9 mouse cellular contexts compared by ENCODE assay signal in genomic region chr17:56141702-56142605, GRCm38 (mm10). TPM values are rescaled to one million over a fixed set of nuclear protein-coding genes. Genes with fewer than 3 reads are reported as not detected.
DNase-seq lines count a peak whose midpoint lies in the region; ATAC-seq and TF ChIP-seq lines count a peak whose summit lies in the region.
"Had no signal": no experiment of that assay in that cellular context is flagged by ENCODE, and none has a peak within 500 bp of the region (broad histone marks: within the 10 kb centered on the region; RNA-seq: fewer than 3 reads in every experiment).

No protein-coding gene starts in this region.

- peak; percentile 36 for ATAC-seq in forebrain, embryonic 15.5 days (replicated peaks)
- no peak for ATAC-seq in monocyte, adult 5-6 weeks (replicated peaks; ENCODE audit: insufficient number of reproducible peaks, low FRiP score, low TSS enrichment, poor library complexity, severe bottlenecking)

- peak overlapping the region; percentile 43 for H3K9ac ChIP-seq in forebrain, embryonic 15.5 days (replicated peaks)

- H3K27ac ChIP-seq in cerebellum, adult 2 months (ENCODE audit: insufficient read depth, low read length): no peak overlapping the region
- H3K27ac ChIP-seq in forebrain, embryonic 15.5 days (replicated peaks): 0 out of 2 replicates have a peak overlapping the region, but pooled peaks have one; percentile 2
- peak overlapping the region; percentile 82 for H3K27ac ChIP-seq in left cerebral cortex, adult 2 months

- no peaks in the 10 kb centered on the region for H3K36me3 ChIP-seq in forebrain, embryonic 15.5 days

- peak overlapping the region; percentile 61 for H3K4me3 ChIP-seq in cerebellum, adult 2 months (replicated peaks; ENCODE audit: insufficient read depth, low read depth, low read length)
- H3K4me3 ChIP-seq in forebrain, embryonic 15.5 days: peak overlapping the region; percentile 51
- H3K4me3 ChIP-seq in left cerebral cortex, adult 2 months: peak overlapping the region; percentile 63

- DNase-seq in kidney, postnatal 10 days: peak; percentile 58
- DNase-seq in kidney, postnatal 14 days: no peak
- peak; percentile 70 to 83 for DNase-seq in cerebellum, adult 2 months
- peak; percentile 66 to 81 for DNase-seq in left cerebral cortex, adult 2 months (ENCODE audit: extremely low spot score in 1 of 2, low spot score in 2 of 2)
- peak; percentile 74 for DNase-seq in neural tube, embryonic 10.5 days (ENCODE audit: extremely low spot score, low spot score)
- DNase-seq in urinary bladder, postnatal 10 days (ENCODE audit: low spot score): no peak

- peaks cover 13% of the 10 kb centered on the region for H3K4me1 ChIP-seq in cerebellum, adult 2 months (ENCODE audit: control insufficient read depth, insufficient read depth, low read length)
- peaks cover 38% of the 10 kb centered on the region for H3K4me1 ChIP-seq in forebrain, embryonic 15.5 days

- intact Hi-C loops in left cerebral cortex, adult 2 months (cut with DNase I): no loop called here

- H3K9me3 ChIP-seq in forebrain, embryonic 15.5 days: no peaks in the 10 kb centered on the region

- TF ChIP-seq POLR2A in cerebellum, adult 2 months (IDR thresholded peaks at IDR 0.05; ENCODE audit: borderline replicate concordance, insufficient read depth, low read length): peak; percentile 50; the same call in 1 of the 2 replicates

- no peaks in the 10 kb centered on the region for H3K27me3 ChIP-seq in cerebellum, adult 2 months (ENCODE audit: control insufficient read depth, insufficient read depth, low read length)
- peaks cover 18% of the 10 kb centered on the region; the same call in 1 of the 2 replicates for H3K27me3 ChIP-seq in forebrain, embryonic 15.5 days

- H3K4me2 ChIP-seq in forebrain, embryonic 15.5 days (replicated peaks): peak overlapping the region; percentile 64

- WGBS in cerebellum, adult 2 months: 2% methylated on average over 38 of the region's 47 CpGs
- 1% methylated on average over 36 of the region's 47 CpGs for WGBS in forebrain, embryonic 15.5 days

- TF ChIP-seq CTCF in cerebellum, adult 2 months (IDR thresholded peaks at IDR 0.05; ENCODE audit: borderline replicate concordance, insufficient read depth, low read depth, low read length): no peak
- TF ChIP-seq CTCF in left cerebral cortex, adult 2 months (IDR thresholded peaks at IDR 0.05): no peak

RNA-seq across cellular contexts. Expression of gene Sema6b, which starts 1.8 kb away (rescaled TPM):
- polyA plus RNA-seq in cerebellum, adult 2 months (2012; rRNA removed): 51.8 and 54.3 TPM in 2 replicates
- polyA plus RNA-seq in forebrain, embryonic 15.5 days (2015; fragmentation: Nextera tagmentation; extraction: Ambion mirVana): 13.6 and 14.2 TPM in 2 replicates
- 100 to 1,000 TPM; 117 to 125 TPM for total RNA-seq in left cerebral cortex, adult 2 months (2021)
- total RNA-seq in monocyte, adult 5-6 weeks (2017): 0.53 to 1.2 TPM (median 0.87 TPM) in 3 replicates

RNA-seq across cellular contexts. Expression of gene Lrg1, which starts 20.2 kb away (rescaled TPM):
- 0.93 and 1.6 TPM in 2 replicates for polyA plus RNA-seq in cerebellum, adult 2 months (2012; rRNA removed)
- polyA plus RNA-seq in forebrain, embryonic 15.5 days (2015; fragmentation: Nextera tagmentation; extraction: Ambion mirVana): 0.13 and 0.19 TPM in 2 replicates
- total RNA-seq in left cerebral cortex, adult 2 months (2021): 1 to 10 TPM; 4.2 to 6.1 TPM
- total RNA-seq in monocyte, adult 5-6 weeks (2017): not detected in 3 replicates

RNA-seq across cellular contexts. Expression of gene Tnfaip8l1, which starts 20.3 kb away (rescaled TPM):
- polyA plus RNA-seq in cerebellum, adult 2 months (2012; rRNA removed): 1.7 and 1.9 TPM in 2 replicates
- 9.0 and 10.0 TPM in 2 replicates for polyA plus RNA-seq in forebrain, embryonic 15.5 days (2015; fragmentation: Nextera tagmentation; extraction: Ambion mirVana)
- total RNA-seq in left cerebral cortex, adult 2 months (2021): 1 to 10 TPM; 7.5 to 8.7 TPM
- total RNA-seq in monocyte, adult 5-6 weeks (2017): 0.39 to 0.43 TPM in 2 of 3 replicates, not detected in the other

RNA-seq across cellular contexts. Expression of gene Plin5, which starts 24.6 kb away (rescaled TPM):
- polyA plus RNA-seq in cerebellum, adult 2 months (2012; rRNA removed): 0.38 and 0.54 TPM in 2 replicates
- polyA plus RNA-seq in forebrain, embryonic 15.5 days (2015; fragmentation: Nextera tagmentation; extraction: Ambion mirVana): 0.69 and 0.74 TPM in 2 replicates
- under 1 TPM; 0.38 to 0.68 TPM for total RNA-seq in left cerebral cortex, adult 2 months (2021)
- not detected in 3 replicates for total RNA-seq in monocyte, adult 5-6 weeks (2017)
- total RNA-seq: hematopoietic stem cell, adult 5-6 weeks had no signal

RNA-seq across cellular contexts. Expression of gene Plin4, which starts 32.4 kb away (rescaled TPM):
- 1.1 and 1.7 TPM in 2 replicates for polyA plus RNA-seq in cerebellum, adult 2 months (2012; rRNA removed)
- 0.11 TPM in 2 replicates for polyA plus RNA-seq in forebrain, embryonic 15.5 days (2015; fragmentation: Nextera tagmentation; extraction: Ambion mirVana)
- total RNA-seq in left cerebral cortex, adult 2 months (2021): 1 to 10 TPM; 5.0 to 7.4 TPM
- total RNA-seq in monocyte, adult 5-6 weeks (2017): not detected in 3 replicates
- total RNA-seq: hematopoietic stem cell, adult 5-6 weeks had no signal

Comparison
In these comparisons a context has a peak if more than half of its experiments do, and no peak if none do; other contexts are left out.
1. DNase-seq: peak in kidney, postnatal 10 days (single experiment), cerebellum, adult 2 months (2 of 2), left cerebral cortex, adult 2 months (2 of 2) and neural tube, embryonic 10.5 days (single experiment); none in kidney, postnatal 14 days (single experiment) and urinary bladder, postnatal 10 days (single experiment).
2. RNA of gene Sema6b, which starts 1.8 kb away (total RNA-seq): 117 to 125 TPM in left cerebral cortex, adult 2 months; 0.53 to 1.2 TPM in monocyte, adult 5-6 weeks; every median in the first group is over 10 times any median in the second.
3. Peak in every context shown above with its lines, with median percentiles within 50 percentile points of each other: H3K4me3 ChIP-seq.